Mouse (Mus musculus) limb, embryonic 10.5 days (tissue): ENCODE data around the gene Atp5j. TPM values are rescaled to one million over a fixed set of nuclear protein-coding genes. Genes with fewer than 3 reads are reported as not detected.

Source experiments
- DNase-seq: peaks from one replicate; pipeline ENCODE4 v3.0.0-alpha.2; 2017; ENCODE audit warnings: low spot score
- H3K27ac ChIP-seq: fragments of 300-500 bp; sonication (generic); 2 replicates; pipeline ENCODE4 v1.5.1; 2016; ENCODE audit warnings: mild to moderate bottlenecking
- H3K27me3 ChIP-seq: fragments of 300-500 bp; sonication (generic); 2 replicates; pipeline ENCODE4 v1.6.1; 2016; ENCODE audit warnings: low read depth, mild to moderate bottlenecking; ENCODE audit not compliant: poor library complexity, severe bottlenecking
- H3K36me3 ChIP-seq: fragments of 300-500 bp; sonication (generic); 2 replicates; pipeline ENCODE4 v1.6.1; 2016; ENCODE audit warnings: mild to moderate bottlenecking, moderate library complexity
- H3K4me1 ChIP-seq: fragments of 300-500 bp; sonication (generic); 2 replicates; pipeline ENCODE4 v1.6.1; 2016
- H3K4me3 ChIP-seq: fragments of 300-500 bp; sonication (generic); 2 replicates; pipeline ENCODE4 v1.5.1; 2016; ENCODE audit warnings: mild to moderate bottlenecking, moderate library complexity
- H3K9me3 ChIP-seq: fragments of 300-500 bp; sonication (generic); replicated peaks from 2 replicates; pipeline ENCODE4 v1.6.1; 2016; ENCODE audit warnings: mild to moderate bottlenecking
- WGBS: fragments of 180-500 bp; shearing (Covaris S2); methylation state at CpG from one replicate; pipeline ENCODE4 v1.1.7; 2016; 5-methylcytosine and 5-hydroxymethylcytosine counted together
- polyA plus RNA-seq: library from polyadenylated mRNA; unstranded; fragments of >200 nt; fragmentation: Nextera tagmentation; extraction: Ambion mirVana; gene quantifications from 2 replicates; pipeline ENCODE4 v1.2.1, GENCODE M21; 2016

The Atp5j gene
- polyA plus RNA-seq, 1 experiment from 2014 or later = 883 TPM

- no peak for DNase-seq
- Histone ChIP-seq H3K4me3 (no peak overlapping the region), H3K9me3 (no peaks in the 10 kb centered on the region), H3K27ac (no peak overlapping the region), H3K4me1 (no peaks in the 10 kb centered on the region), H3K36me3 (no peaks in the 10 kb centered on the region), H3K27me3 (no peaks in the 10 kb centered on the region)
- WGBS = 87% methylated on average over 9 of the region's 9 CpGs
Measured at GRCm38 (mm10) chr16:84796678-84797077, 38.7 kb downstream of the Atp5j start.

DNA sequence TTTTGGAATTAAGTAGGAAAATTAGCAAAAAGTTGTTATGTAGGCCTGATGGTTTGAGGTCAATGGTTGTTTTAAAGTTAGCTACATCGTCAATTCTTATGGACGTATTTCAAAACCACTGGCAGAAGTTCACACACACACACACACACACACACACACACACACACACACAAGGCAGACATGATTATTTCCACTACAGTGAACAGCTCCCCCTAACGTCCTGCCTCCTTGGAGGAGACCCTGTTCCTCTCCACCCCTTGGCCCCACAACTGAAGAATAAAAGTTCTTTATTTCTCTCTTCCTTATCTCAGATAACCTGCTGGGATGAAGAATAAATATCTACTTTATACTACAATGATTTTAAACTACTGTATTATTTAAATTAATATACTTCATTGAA is 40.1 kb downstream of the Atp5j start:
- Histone ChIP-seq H3K9me3 (no peaks in the 10 kb centered on the region), H3K27ac (no peak overlapping the region), H3K36me3 (no peaks in the 10 kb centered on the region), H3K4me1 (no peaks in the 10 kb centered on the region), H3K4me3 (no peak overlapping the region), H3K27me3 (no peaks in the 10 kb centered on the region)
- WGBS = 75% methylated on average over 3 of the region's 3 CpGs
- DNase-seq = no peak

DNA sequence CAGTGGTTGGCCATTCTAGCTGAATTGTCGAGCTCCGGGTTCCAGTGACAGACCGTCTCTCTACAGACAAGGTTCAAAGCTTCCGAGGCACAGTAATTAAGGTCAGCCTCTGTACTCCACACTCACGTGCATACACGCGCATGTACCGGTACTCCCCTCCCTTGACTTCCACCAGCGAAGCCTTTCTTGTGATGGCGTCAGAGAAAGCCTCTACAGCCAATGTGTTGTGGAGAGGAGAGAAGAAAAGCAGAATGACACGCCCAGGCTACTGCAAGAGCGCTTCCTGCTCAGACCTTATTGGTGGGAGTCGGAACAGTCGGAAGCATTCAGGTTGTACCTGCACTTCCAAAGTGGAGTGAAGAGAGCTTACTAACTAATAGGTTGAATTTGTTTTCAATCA is 42.0 kb downstream of the Atp5j start:
- DNase-seq = no peak
- Histone ChIP-seq H3K9me3 (no peaks in the 10 kb centered on the region), H3K36me3 (no peaks in the 10 kb centered on the region), H3K4me3 (no peak overlapping the region), H3K4me1 (no peaks in the 10 kb centered on the region), H3K27me3 (no peaks in the 10 kb centered on the region), H3K27ac (no peak overlapping the region)
- 88% methylated on average over 14 of the region's 14 CpGs for WGBS

GRCm38 (mm10) chr16:84790595-84791165 is 44.7 kb downstream of the Atp5j start:
- Histone ChIP-seq H3K9me3 (no peaks in the 10 kb centered on the region), H3K27ac (no peak overlapping the region), H3K4me1 (no peaks in the 10 kb centered on the region), H3K36me3 (no peaks in the 10 kb centered on the region), H3K4me3 (no peak overlapping the region), H3K27me3 (no peaks in the 10 kb centered on the region)
- 92% methylated on average over 2 of the region's 2 CpGs for WGBS
- no peak for DNase-seq

DNA sequence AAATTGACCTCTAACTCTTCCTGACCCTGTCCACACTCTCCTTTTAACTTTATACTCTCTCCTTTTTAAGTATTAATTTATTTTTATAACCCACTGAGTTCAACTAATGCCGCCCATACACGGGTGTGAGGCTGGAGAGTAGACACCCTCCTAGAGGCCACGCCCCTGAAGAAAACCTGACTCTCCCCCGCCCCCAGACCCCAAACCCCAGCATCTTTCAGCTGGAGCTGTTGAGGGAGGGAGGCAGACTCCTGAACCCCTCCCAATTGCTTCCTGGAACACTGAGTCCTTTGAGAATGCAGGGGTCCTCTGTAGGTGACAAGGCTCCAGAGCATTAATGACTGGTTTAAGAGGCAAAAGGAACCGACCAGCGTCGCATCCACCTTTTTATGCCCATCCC is 50.5 kb downstream of the Atp5j start:
- DNase-seq = no peak
- H3K4me3 ChIP-seq = no peak overlapping the region
- H3K27ac ChIP-seq = no peak overlapping the region
- H3K9me3 ChIP-seq = no peaks in the 10 kb centered on the region
- 29% methylated on average over 7 of the region's 7 CpGs for WGBS
- H3K4me1 ChIP-seq = peaks cover 6% of the 10 kb centered on the region; the same call in 1 of the 2 replicates
- no peaks in the 10 kb centered on the region for H3K36me3 ChIP-seq
- H3K27me3 ChIP-seq = no peaks in the 10 kb centered on the region

DNA sequence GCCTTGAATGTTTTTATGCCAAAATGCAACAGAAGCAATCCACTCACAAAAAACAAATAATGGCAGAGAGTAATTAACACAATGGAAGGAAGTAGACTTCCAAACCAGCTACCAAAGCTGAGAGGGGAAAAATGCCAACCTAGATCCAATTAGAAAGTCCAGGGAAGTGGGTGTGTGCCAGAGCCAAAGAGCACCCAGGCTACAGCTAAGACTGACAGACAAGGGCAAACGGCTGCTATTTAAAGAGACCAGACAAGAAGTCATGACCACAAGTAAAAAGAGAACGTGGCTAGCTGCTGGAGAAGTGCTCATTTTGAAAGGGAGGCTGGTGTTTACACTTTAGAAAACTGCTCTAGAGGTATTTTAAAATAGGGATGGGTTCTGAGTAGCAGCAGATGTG is 52.1 kb downstream of the Atp5j start:
- Histone ChIP-seq H3K27ac (no peak overlapping the region), H3K4me3 (no peak overlapping the region), H3K36me3 (no peaks in the 10 kb centered on the region), H3K27me3 (no peaks in the 10 kb centered on the region), H3K9me3 (no peaks in the 10 kb centered on the region), H3K4me1 (peaks cover 6% of the 10 kb centered on the region; the same call in 1 of the 2 replicates)
- DNase-seq = no peak
- 61% methylated on average over 2 of the region's 2 CpGs for WGBS

GRCm38 (mm10) chr16:84779718-84780117 is 55.7 kb downstream of the Atp5j start:
- Histone ChIP-seq H3K4me3 (no peak overlapping the region), H3K9me3 (no peaks in the 10 kb centered on the region), H3K4me1 (peaks cover 6% of the 10 kb centered on the region; the same call in 1 of the 2 replicates), H3K36me3 (no peaks in the 10 kb centered on the region), H3K27ac (no peak overlapping the region), H3K27me3 (peaks cover 21% of the 10 kb centered on the region)
- 85% methylated on average over 5 of the region's 5 CpGs for WGBS
- no peak for DNase-seq

DNA sequence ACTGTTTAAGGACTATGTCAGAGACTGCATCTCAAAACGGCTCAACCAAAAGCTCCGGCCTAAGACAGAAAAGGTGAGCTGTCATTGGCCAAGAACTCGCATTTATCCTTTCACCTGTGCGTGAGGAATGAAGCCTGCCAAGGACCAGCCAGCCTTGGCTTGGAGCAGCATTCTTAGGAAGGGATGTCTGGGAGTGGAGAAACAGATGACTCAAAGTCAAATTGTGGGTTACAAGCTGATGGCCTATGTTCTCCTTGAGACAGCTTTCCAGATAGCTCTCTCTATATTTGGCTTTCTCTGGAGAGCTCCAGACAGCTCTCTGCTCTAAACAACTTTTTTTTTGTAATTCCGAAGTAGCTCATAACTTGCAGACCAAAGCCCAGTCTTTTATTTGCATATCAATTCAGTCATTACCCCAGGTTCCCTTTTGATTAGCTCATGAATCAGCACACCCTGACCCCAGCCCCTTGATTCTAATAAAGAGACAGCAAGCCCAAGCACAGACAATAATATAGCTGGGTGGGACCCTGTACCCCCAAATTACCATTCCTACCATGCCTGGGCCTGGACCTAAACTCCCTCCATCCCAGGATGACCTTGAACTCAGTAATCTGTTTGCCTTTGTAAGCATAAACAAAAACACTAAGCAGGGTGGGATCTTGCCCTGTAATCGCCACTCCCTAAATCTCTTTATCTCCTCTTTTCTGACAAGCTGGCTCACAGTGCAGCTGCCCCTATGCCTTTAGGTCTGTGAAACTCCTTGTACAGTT is 56.4 kb downstream of the Atp5j start:
- no peak for DNase-seq
- Histone ChIP-seq H3K36me3 (no peaks in the 10 kb centered on the region), H3K9me3 (no peaks in the 10 kb centered on the region), H3K27me3 (peaks cover 28% of the 10 kb centered on the region), H3K4me3 (no peak overlapping the region), H3K4me1 (peaks cover 11% of the 10 kb centered on the region), H3K27ac (no peak overlapping the region)
- 87% methylated on average over 6 of the region's 6 CpGs for WGBS

- Histone ChIP-seq H3K36me3 (no peaks in the 10 kb centered on the region), H3K27me3 (peaks cover 34% of the 10 kb centered on the region), H3K27ac (no peak overlapping the region), H3K4me1 (peaks cover 16% of the 10 kb centered on the region), H3K4me3 (no peak overlapping the region), H3K9me3 (no peaks in the 10 kb centered on the region)
- WGBS = 84% methylated on average over 6 of the region's 6 CpGs
- no peak for DNase-seq
Measured at GRCm38 (mm10) chr16:84778431-84778830, 57.0 kb downstream of the Atp5j start.

Other genes starting within 250 kb of the Atp5j start
- 52.5 and 55.3 TPM in 2 replicates for gene Mrpl39, start 99.9 kb downstream of the Atp5j start, polyA plus RNA-seq
- 0.89 and 1.4 TPM in 2 replicates for gene Jam2, start 61.5 kb downstream of the Atp5j start, polyA plus RNA-seq
- 35.6 and 39.5 TPM in 2 replicates for gene Gabpa, start 700 bp downstream of the Atp5j start, polyA plus RNA-seq